Mouse (Mus musculus) lung, adult 18-20 months (tissue): Measurements from ENCODE around the gene Oxld1.

Source experiments
- DNase-seq, 2 experiments: peaks; one replicate each; pipeline ENCODE4 v3.0.0; 2022; ENCODE audit warnings: mixed read lengths in 2 of 2

Oxld1 gene

GRCm38 (mm10) chr11:120483448-120483934 is 25.6 kb upstream of the Oxld1 start:
- DNase-seq, result no peak

GRCm38 (mm10) chr11:120472052-120472451 is 14.2 kb upstream of the Oxld1 start:
- DNase-seq, result no peak

GRCm38 (mm10) chr11:120467736-120468092 is 9.8 kb upstream of the Oxld1 start:
- no peak for DNase-seq

- peak; percentile 95 to 96 for DNase-seq
Measured at GRCm38 (mm10) chr11:120467051-120467735, 9.3 kb upstream of the Oxld1 start, which contains the start of gene Arl16. Gene Arl16, minus strand, starts transcription at chr11:120467607.

GRCm38 (mm10) chr11:120465521-120465920 is 7.7 kb upstream of the Oxld1 start:
- DNase-seq, result no peak

GRCm38 (mm10) chr11:120464365-120464764 is 6.5 kb upstream of the Oxld1 start:
- no peak for DNase-seq

GRCm38 (mm10) chr11:120463536-120463935 is 5.7 kb upstream of the Oxld1 start:
- no peak for DNase-seq

- DNase-seq, result no peak
Measured at GRCm38 (mm10) chr11:120458847-120459597, 1.2 kb upstream of the Oxld1 start.

- DNase-seq, result no peak
Measured at GRCm38 (mm10) chr11:120457370-120457769, 498 bp downstream of the Oxld1 start.

- no peak for DNase-seq
Measured at GRCm38 (mm10) chr11:120455413-120455812, 2.5 kb downstream of the Oxld1 start.

GRCm38 (mm10) chr11:120454965-120455364 is 2.9 kb downstream of the Oxld1 start:
- DNase-seq, result no peak

GRCm38 (mm10) chr11:120453306-120453705 is 4.6 kb downstream of the Oxld1 start, which contains the start of gene Pde6g:
Gene Pde6g, minus strand, starts transcription at chr11:120453500.
- no peak for DNase-seq

- DNase-seq, result no peak
Measured at GRCm38 (mm10) chr11:120452246-120452645, 5.6 kb downstream of the Oxld1 start.

- DNase-seq, result no peak
Measured at GRCm38 (mm10) chr11:120447179-120447578, 10.7 kb downstream of the Oxld1 start.

- no peak for DNase-seq
Measured at GRCm38 (mm10) chr11:120445475-120445874, 12.4 kb downstream of the Oxld1 start.

- no peak for DNase-seq
Measured at GRCm38 (mm10) chr11:120444106-120444505, 13.8 kb downstream of the Oxld1 start.

- no peak for DNase-seq
Measured at GRCm38 (mm10) chr11:120442765-120443280, 15.0 kb downstream of the Oxld1 start.

- DNase-seq, result no peak
Measured at GRCm38 (mm10) chr11:120442344-120442743, 15.5 kb downstream of the Oxld1 start, which contains the start of gene Tspan10. Gene Tspan10, plus strand, starts transcription at chr11:120442644.

GRCm38 (mm10) chr11:120437857-120438385 is 19.9 kb downstream of the Oxld1 start:
- no peak for DNase-seq

GRCm38 (mm10) chr11:120437152-120437856 is 20.6 kb downstream of the Oxld1 start, which contains the start of gene Nploc4:
Gene Nploc4, minus strand, starts transcription at chr11:120437708.
- peak; percentile 86 to 89 for DNase-seq

- no peak for DNase-seq
Measured at GRCm38 (mm10) chr11:120426727-120427126, 31.1 kb downstream of the Oxld1 start.

- DNase-seq, result peak; percentile 39 to 50
Measured at GRCm38 (mm10) chr11:120423569-120424295, 34.1 kb downstream of the Oxld1 start.
